Mouse (Mus musculus): ENCODE results near the gene Gm9972. TPM values are rescaled to one million over a fixed set of nuclear protein-coding genes. Genes with fewer than 3 reads are reported as not detected.

The Gm9972 gene
- polyA plus RNA-seq, 1 experiment from 2014 or later: not detected

- Histone ChIP-seq H3K27ac (ENCODE audit: low read depth, low read length) (no peak overlapping the region), H3K9me3 (ENCODE audit: control insufficient read depth, low read length) (no peaks in the 10 kb centered on the region), H3K9ac (ENCODE audit: low read length) (no peak overlapping the region), H3K27me3 (ENCODE audit: control insufficient read depth, insufficient read depth, low read length) (no peaks in the 10 kb centered on the region), H3K4me2 (ENCODE audit: low read depth, low read length, severe bottlenecking) (no peak overlapping the region), H3K36me3 (ENCODE audit: control insufficient read depth, insufficient read depth, low read length) (no peaks in the 10 kb centered on the region), H3K4me1 (replicated peaks; ENCODE audit: control insufficient read depth, insufficient read depth, low read length) (no peaks in the 10 kb centered on the region), H3K4me3 (ENCODE audit: low read depth, low read length) (no peak overlapping the region)
- ATAC-seq (replicated peaks; ENCODE audit: low FRiP score) (no peak), DNase-seq (ENCODE audit: low spot score) (no peak)
- WGBS: 92% methylated on average over 5 of the region's 5 CpGs
Observed at GRCm38 (mm10) chr11:43054972-43055371, 19.4 kb downstream of the Gm9972 start.

GRCm38 (mm10) chr11:43059437-43059970, 24.0 kb downstream of the Gm9972 start:
- H3K27ac ChIP-seq (ENCODE audit: low read depth, low read length): no peak overlapping the region
- no peaks in the 10 kb centered on the region for H3K27me3 ChIP-seq (ENCODE audit: control insufficient read depth, insufficient read depth, low read length)
- H3K9me3 ChIP-seq (ENCODE audit: control insufficient read depth, low read length): no peaks in the 10 kb centered on the region
- no peak overlapping the region for H3K4me3 ChIP-seq (ENCODE audit: low read depth, low read length)
- H3K4me1 ChIP-seq (replicated peaks; ENCODE audit: control insufficient read depth, insufficient read depth, low read length): no peaks in the 10 kb centered on the region
- WGBS: 20% methylated on average over 5 of the region's 5 CpGs
- DNase-seq (ENCODE audit: low spot score) (no peak), ATAC-seq (replicated peaks; ENCODE audit: low FRiP score) (no peak)
- H3K4me2 ChIP-seq (ENCODE audit: low read depth, low read length, severe bottlenecking): no peak overlapping the region
- H3K36me3 ChIP-seq (ENCODE audit: control insufficient read depth, insufficient read depth, low read length): no peaks in the 10 kb centered on the region
- H3K9ac ChIP-seq (ENCODE audit: low read length): no peak overlapping the region

GRCm38 (mm10) chr11:43062286-43062685, 26.7 kb downstream of the Gm9972 start:
- Histone ChIP-seq H3K4me1 (replicated peaks; ENCODE audit: control insufficient read depth, insufficient read depth, low read length) (no peaks in the 10 kb centered on the region), H3K27me3 (ENCODE audit: control insufficient read depth, insufficient read depth, low read length) (no peaks in the 10 kb centered on the region), H3K9me3 (ENCODE audit: control insufficient read depth, low read length) (no peaks in the 10 kb centered on the region), H3K27ac (ENCODE audit: low read depth, low read length) (no peak overlapping the region), H3K36me3 (ENCODE audit: control insufficient read depth, insufficient read depth, low read length) (no peaks in the 10 kb centered on the region), H3K4me3 (ENCODE audit: low read depth, low read length) (no peak overlapping the region), H3K4me2 (ENCODE audit: low read depth, low read length, severe bottlenecking) (no peak overlapping the region), H3K9ac (ENCODE audit: low read length) (no peak overlapping the region)
- WGBS: 86% methylated on average over 3 of the region's 3 CpGs
- DNase-seq (ENCODE audit: low spot score): no peak
- no peak for ATAC-seq (replicated peaks; ENCODE audit: low FRiP score)

DNA sequence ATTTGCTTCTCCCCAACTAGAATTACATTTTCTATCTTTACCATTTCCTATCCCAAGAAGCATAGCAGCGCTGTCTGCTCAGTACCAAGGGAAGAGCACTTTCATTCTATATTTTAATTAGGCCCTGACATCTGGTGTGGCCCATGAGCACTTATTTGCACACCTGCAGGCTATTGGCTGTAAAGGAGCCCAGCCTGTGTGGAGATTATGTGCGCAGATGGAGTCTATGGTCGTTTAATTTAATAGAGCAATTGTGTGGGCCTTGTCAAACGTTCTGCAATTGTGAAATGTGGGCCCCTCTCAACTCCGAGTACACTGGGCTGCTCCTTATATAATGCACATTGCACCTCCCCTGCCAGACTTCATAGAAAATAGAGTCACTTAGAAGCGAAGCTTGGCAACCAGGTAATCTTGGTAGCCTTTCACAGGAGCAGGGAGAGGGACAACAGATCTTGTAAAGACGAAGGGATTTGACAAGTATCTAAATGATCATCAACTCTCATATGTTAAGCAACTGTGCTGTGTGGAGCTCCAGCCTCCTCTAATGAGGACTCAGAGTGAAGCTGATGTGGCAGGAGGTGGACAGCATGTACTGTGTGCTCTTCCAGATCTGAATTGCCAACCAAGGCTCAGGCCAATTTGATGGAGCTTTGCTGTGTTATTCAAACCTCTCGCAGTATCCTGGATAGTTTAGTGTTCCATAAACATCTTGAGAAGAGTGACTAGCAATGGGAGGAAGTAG, 50.9 kb downstream of the Gm9972 start:
- peak; percentile 53; the same call in 1 of the 2 replicates for ATAC-seq (replicated peaks; ENCODE audit: low FRiP score)

More for the DNA sequence above, 50.9 kb downstream of the Gm9972 start:
- Histone ChIP-seq H3K4me1 (replicated peaks; ENCODE audit: control insufficient read depth, insufficient read depth, low read length) (no peaks in the 10 kb centered on the region), H3K4me2 (ENCODE audit: low read depth, low read length, severe bottlenecking) (no peak overlapping the region), H3K27me3 (ENCODE audit: control insufficient read depth, insufficient read depth, low read length) (no peaks in the 10 kb centered on the region), H3K27ac (ENCODE audit: low read depth, low read length) (no peak overlapping the region), H3K9ac (ENCODE audit: low read length) (no peak overlapping the region), H3K36me3 (ENCODE audit: control insufficient read depth, insufficient read depth, low read length) (no peaks in the 10 kb centered on the region), H3K4me3 (ENCODE audit: low read depth, low read length) (no peak overlapping the region), H3K9me3 (ENCODE audit: control insufficient read depth, low read length) (no peaks in the 10 kb centered on the region)
- 67% methylated on average over 8 of the region's 8 CpGs for WGBS
- DNase-seq (ENCODE audit: low spot score): no peak

Other genes with a start within 250 kb of the Gm9972 start
- 0.25 and 0.29 TPM in 2 replicates for gene Atp10b, start 114.1 kb downstream of the Gm9972 start, polyA plus RNA-seq (2014; fragmentation: Nextera tagmentation; extraction: Ambion mirVana)

Data from forebrain, embryonic 11.5 days (tissue).